Mouse (Mus musculus): Measurements from ENCODE around the gene Tsks. TPM values are rescaled to one million over a fixed set of nuclear protein-coding genes. Genes with fewer than 3 reads are reported as not detected.
A peak's percentile ranks its signal among the peaks of the same experiment; 100 is the strongest.

Tsks gene
- polyA plus RNA-seq, 1 experiment from 2014 or later = not detected

- 66% methylated on average over 6 of the region's 6 CpGs for WGBS
- peaks cover 30% of the 10 kb centered on the region for H3K27me3 ChIP-seq (ENCODE audit: control insufficient read depth, insufficient read depth, low read length)
- H3K4me2 ChIP-seq (ENCODE audit: low read length) = no peak overlapping the region
- no peaks in the 10 kb centered on the region for H3K9me3 ChIP-seq (ENCODE audit: control insufficient read depth, low read length)
- H3K36me3 ChIP-seq (ENCODE audit: control insufficient read depth, insufficient read depth, low read length) = no peaks in the 10 kb centered on the region
- peaks cover 2 to 4% of the 10 kb centered on the region in 2 experiments; a peak in 3 of 4 replicates for H3K4me1 ChIP-seq (ENCODE audit: control insufficient read depth in 2 of 2, insufficient read depth in 2 of 2, low read length in 2 of 2)
- no peak overlapping the region for H3K4me3 ChIP-seq (ENCODE audit: control insufficient read depth in 1 of 2, insufficient read depth in 1 of 2, low read depth in 1 of 2, low read length in 2 of 2)
- H3K9ac ChIP-seq (ENCODE audit: low read length) = no peak overlapping the region
- H3K27ac ChIP-seq (replicated peaks in 1 of 2; ENCODE audit: control insufficient read depth in 1 of 2, insufficient read depth in 1 of 2, low read depth in 2 of 2, low read length in 2 of 2) = no peak overlapping the region
- ATAC-seq (ENCODE audit: insufficient number of reproducible peaks, insufficient read depth, low FRiP score, low read depth) = no peak
Measured at GRCm38 (mm10) chr7:44949922-44950321, 6.9 kb downstream of the Tsks start.

- peak overlapping the region; percentile 96 for H3K4me2 ChIP-seq (ENCODE audit: low read length)
- no peak for ATAC-seq (ENCODE audit: insufficient number of reproducible peaks, insufficient read depth, low FRiP score, low read depth)
- H3K4me3 ChIP-seq (ENCODE audit: control insufficient read depth in 1 of 2, insufficient read depth in 1 of 2, low read depth in 1 of 2, low read length in 2 of 2) = peak overlapping the region; percentile 55 to 56
- H3K4me1 ChIP-seq (ENCODE audit: control insufficient read depth in 2 of 2, insufficient read depth in 2 of 2, low read length in 2 of 2) = peaks cover 2 to 4% of the 10 kb centered on the region in 2 experiments; a peak in 3 of 4 replicates
- H3K9ac ChIP-seq (ENCODE audit: low read length) = peak overlapping the region; percentile 73
- no peaks in the 10 kb centered on the region for H3K9me3 ChIP-seq (ENCODE audit: control insufficient read depth, low read length)
- H3K27ac ChIP-seq (replicated peaks in 1 of 2; ENCODE audit: control insufficient read depth in 1 of 2, insufficient read depth in 1 of 2, low read depth in 2 of 2, low read length in 2 of 2) = no peak overlapping the region
- peaks cover 30% of the 10 kb centered on the region for H3K27me3 ChIP-seq (ENCODE audit: control insufficient read depth, insufficient read depth, low read length)
- WGBS = 0% methylated on average over 10 of the region's 10 CpGs
- no peaks in the 10 kb centered on the region for H3K36me3 ChIP-seq (ENCODE audit: control insufficient read depth, insufficient read depth, low read length)
Measured at GRCm38 (mm10) chr7:44951960-44952359, 9.0 kb downstream of the Tsks start.

DNA sequence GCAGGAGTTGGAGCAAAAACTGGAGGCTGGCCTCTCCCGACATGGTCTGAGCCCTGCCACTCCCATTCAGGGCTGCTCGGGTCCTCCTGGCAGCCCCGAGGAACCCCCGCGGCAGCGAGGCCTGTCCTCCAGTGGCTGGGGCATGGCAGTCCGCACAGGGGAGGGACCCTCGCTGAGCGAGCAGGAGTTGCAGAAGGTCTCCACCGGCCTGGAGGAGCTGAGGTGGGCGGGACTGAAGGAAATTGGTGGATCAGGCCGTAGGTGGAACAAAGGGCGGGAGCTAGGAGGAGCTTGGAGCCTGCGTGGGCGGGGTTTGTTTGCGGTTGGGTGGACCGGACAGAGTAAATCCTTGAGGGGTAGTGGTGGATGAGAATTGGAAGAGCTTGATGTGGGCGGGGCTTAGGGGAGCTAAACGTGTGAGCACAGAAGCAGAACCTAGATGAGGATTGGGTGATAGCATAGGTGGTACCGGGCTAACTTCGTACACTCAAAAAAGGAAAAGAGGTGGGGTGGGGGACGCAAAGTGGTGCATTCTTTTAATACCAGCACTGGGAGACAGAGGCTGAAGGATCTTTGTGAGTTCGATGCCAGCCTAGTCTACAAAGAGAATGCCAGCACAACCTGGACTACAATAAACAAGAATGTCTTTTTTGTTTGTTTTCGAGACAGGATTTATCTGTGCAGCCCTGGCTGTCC, 9.8 kb downstream of the Tsks start:
- H3K9ac ChIP-seq (ENCODE audit: low read length) = peak overlapping the region; percentile 73
- H3K4me3 ChIP-seq (ENCODE audit: control insufficient read depth in 1 of 2, insufficient read depth in 1 of 2, low read depth in 1 of 2, low read length in 2 of 2) = peak overlapping the region; percentile 55 to 56
- no peaks in the 10 kb centered on the region for H3K9me3 ChIP-seq (ENCODE audit: control insufficient read depth, low read length)
- H3K4me1 ChIP-seq (ENCODE audit: control insufficient read depth in 2 of 2, insufficient read depth in 2 of 2, low read length in 2 of 2) = peaks cover 2 to 4% of the 10 kb centered on the region in 2 experiments; a peak in 3 of 4 replicates
- 7% methylated on average over 24 of the region's 24 CpGs for WGBS
- H3K4me2 ChIP-seq (ENCODE audit: low read length) = peak overlapping the region; percentile 96
- no peaks in the 10 kb centered on the region for H3K36me3 ChIP-seq (ENCODE audit: control insufficient read depth, insufficient read depth, low read length)
- peak; percentile 88 for ATAC-seq (ENCODE audit: insufficient number of reproducible peaks, insufficient read depth, low FRiP score, low read depth)
- H3K27ac ChIP-seq (replicated peaks in 1 of 2; ENCODE audit: control insufficient read depth in 1 of 2, insufficient read depth in 1 of 2, low read depth in 2 of 2, low read length in 2 of 2) = peak overlapping the region; percentile 13 to 60; a peak in 3 of 4 replicates
- peaks cover 30% of the 10 kb centered on the region for H3K27me3 ChIP-seq (ENCODE audit: control insufficient read depth, insufficient read depth, low read length)

GRCm38 (mm10) chr7:44953561-44953960, 10.6 kb downstream of the Tsks start:
- Histone ChIP-seq H3K4me1 (ENCODE audit: control insufficient read depth in 2 of 2, insufficient read depth in 2 of 2, low read length in 2 of 2) (peaks cover 2 to 4% of the 10 kb centered on the region in 2 experiments; a peak in 3 of 4 replicates), H3K9ac (ENCODE audit: low read length) (no peak overlapping the region), H3K36me3 (ENCODE audit: control insufficient read depth, insufficient read depth, low read length) (no peaks in the 10 kb centered on the region), H3K9me3 (ENCODE audit: control insufficient read depth, low read length) (no peaks in the 10 kb centered on the region), H3K4me3 (ENCODE audit: control insufficient read depth in 1 of 2, insufficient read depth in 1 of 2, low read depth in 1 of 2, low read length in 2 of 2) (no peak overlapping the region), H3K27me3 (ENCODE audit: control insufficient read depth, insufficient read depth, low read length) (peaks cover 27% of the 10 kb centered on the region), H3K4me2 (ENCODE audit: low read length) (no peak overlapping the region), H3K27ac (replicated peaks in 1 of 2; ENCODE audit: control insufficient read depth in 1 of 2, insufficient read depth in 1 of 2, low read depth in 2 of 2, low read length in 2 of 2) (no peak overlapping the region)
- ATAC-seq (ENCODE audit: insufficient number of reproducible peaks, insufficient read depth, low FRiP score, low read depth) = no peak
- 52% methylated on average over 14 of the region's 14 CpGs for WGBS

- H3K36me3 ChIP-seq (ENCODE audit: control insufficient read depth, insufficient read depth, low read length) = no peaks in the 10 kb centered on the region
- 77% methylated on average over 12 of the region's 12 CpGs for WGBS
Measured at GRCm38 (mm10) chr7:44954091-44954885, 11.3 kb downstream of the Tsks start.

DNA sequence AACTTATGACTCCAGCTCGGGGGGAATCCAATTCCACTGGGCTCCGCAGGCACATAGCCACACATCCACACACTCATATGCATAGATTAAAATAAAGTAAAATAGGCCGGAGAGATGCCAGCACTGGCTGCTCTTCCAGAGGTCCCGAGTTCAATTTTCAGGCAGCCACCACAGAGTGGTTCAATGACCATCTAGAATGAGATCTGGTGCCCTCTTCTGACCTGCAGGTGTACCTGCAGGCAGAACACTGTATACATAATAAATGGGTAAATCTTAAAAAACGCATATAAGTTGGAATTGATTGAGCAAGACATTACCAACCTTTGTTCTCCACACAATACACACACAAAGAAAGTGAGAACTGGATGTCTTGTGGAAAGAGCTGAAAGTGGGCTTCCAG, 12.6 kb downstream of the Tsks start:
- no peak overlapping the region for H3K4me2 ChIP-seq (ENCODE audit: low read length)

More at GRCm38 (mm10) chr7:44954091-44954885, 11.3 kb downstream of the Tsks start:
- H3K27me3 ChIP-seq (ENCODE audit: control insufficient read depth, insufficient read depth, low read length) = peaks cover 22% of the 10 kb centered on the region
- no peak overlapping the region for H3K4me2 ChIP-seq (ENCODE audit: low read length)
- H3K4me1 ChIP-seq (ENCODE audit: control insufficient read depth in 2 of 2, insufficient read depth in 2 of 2, low read length in 2 of 2) = peaks cover 2 to 4% of the 10 kb centered on the region in 2 experiments; a peak in 3 of 4 replicates
- H3K4me3 ChIP-seq (ENCODE audit: control insufficient read depth in 1 of 2, insufficient read depth in 1 of 2, low read depth in 1 of 2, low read length in 2 of 2) = no peak overlapping the region
- H3K9ac ChIP-seq (ENCODE audit: low read length) = no peak overlapping the region
- no peaks in the 10 kb centered on the region for H3K9me3 ChIP-seq (ENCODE audit: control insufficient read depth, low read length)
- H3K27ac ChIP-seq (replicated peaks in 1 of 2; ENCODE audit: control insufficient read depth in 1 of 2, insufficient read depth in 1 of 2, low read depth in 2 of 2, low read length in 2 of 2) = no peak overlapping the region
- ATAC-seq (ENCODE audit: insufficient number of reproducible peaks, insufficient read depth, low FRiP score, low read depth) = no peak

GRCm38 (mm10) chr7:44956266-44956665, 13.3 kb downstream of the Tsks start:
- peaks cover 2 to 4% of the 10 kb centered on the region in 2 experiments; a peak in 3 of 4 replicates for H3K4me1 ChIP-seq (ENCODE audit: control insufficient read depth in 2 of 2, insufficient read depth in 2 of 2, low read length in 2 of 2)
- no peak overlapping the region for H3K27ac ChIP-seq (replicated peaks in 1 of 2; ENCODE audit: control insufficient read depth in 1 of 2, insufficient read depth in 1 of 2, low read depth in 2 of 2, low read length in 2 of 2)
- no peaks in the 10 kb centered on the region for H3K36me3 ChIP-seq (ENCODE audit: control insufficient read depth, insufficient read depth, low read length)
- no peaks in the 10 kb centered on the region for H3K9me3 ChIP-seq (ENCODE audit: control insufficient read depth, low read length)
- WGBS = 63% methylated on average over 6 of the region's 6 CpGs
- H3K9ac ChIP-seq (ENCODE audit: low read length) = no peak overlapping the region
- ATAC-seq (ENCODE audit: insufficient number of reproducible peaks, insufficient read depth, low FRiP score, low read depth) = no peak
- H3K4me3 ChIP-seq (ENCODE audit: control insufficient read depth in 1 of 2, insufficient read depth in 1 of 2, low read depth in 1 of 2, low read length in 2 of 2) = no peak overlapping the region
- H3K4me2 ChIP-seq (ENCODE audit: low read length) = no peak overlapping the region
- H3K27me3 ChIP-seq (ENCODE audit: control insufficient read depth, insufficient read depth, low read length) = peaks cover 7% of the 10 kb centered on the region

More for the DNA sequence above, 12.6 kb downstream of the Tsks start:
- no peaks in the 10 kb centered on the region for H3K9me3 ChIP-seq (ENCODE audit: control insufficient read depth, low read length)
- H3K36me3 ChIP-seq (ENCODE audit: control insufficient read depth, insufficient read depth, low read length) = no peaks in the 10 kb centered on the region
- no peak overlapping the region for H3K9ac ChIP-seq (ENCODE audit: low read length)
- WGBS = 46% methylated on average over 5 of the region's 5 CpGs
- H3K27ac ChIP-seq (replicated peaks in 1 of 2; ENCODE audit: control insufficient read depth in 1 of 2, insufficient read depth in 1 of 2, low read depth in 2 of 2, low read length in 2 of 2) = no peak overlapping the region
- H3K4me1 ChIP-seq (ENCODE audit: control insufficient read depth in 2 of 2, insufficient read depth in 2 of 2, low read length in 2 of 2) = peaks cover 2 to 4% of the 10 kb centered on the region in 2 experiments; a peak in 3 of 4 replicates
- H3K4me3 ChIP-seq (ENCODE audit: control insufficient read depth in 1 of 2, insufficient read depth in 1 of 2, low read depth in 1 of 2, low read length in 2 of 2) = no peak overlapping the region
- H3K27me3 ChIP-seq (ENCODE audit: control insufficient read depth, insufficient read depth, low read length) = peaks cover 13% of the 10 kb centered on the region
- no peak for ATAC-seq (ENCODE audit: insufficient number of reproducible peaks, insufficient read depth, low FRiP score, low read depth)
